Mouse (Mus musculus) liver, embryonic 12.5 days (tissue): Measurements from ENCODE around the gene Fstl3. TPM values are rescaled to one million over a fixed set of nuclear protein-coding genes. Genes with fewer than 3 reads are reported as not detected.
A peak's percentile ranks its signal among the peaks of the same experiment; 100 is the strongest.

Experiments
- ATAC-seq: fragments of 200-750 bp; cut with Nextera tagmentation; 2 replicates; pipeline ENCODE4 v1.8.0; 2017; ENCODE audit warnings: moderate number of reproducible peaks, mild to moderate bottlenecking, moderate library complexity
- H3K27ac ChIP-seq: fragments of 300-500 bp; sonication (generic); 2 replicates; pipeline ENCODE4 v1.5.1; 2016; ENCODE audit warnings: mild to moderate bottlenecking
- H3K27me3 ChIP-seq: fragments of 300-500 bp; sonication (generic); replicated peaks from 2 replicates; pipeline ENCODE4 v1.6.1; 2016; ENCODE audit warnings: mild to moderate bottlenecking, moderate library complexity
- H3K36me3 ChIP-seq: fragments of 300-500 bp; sonication (generic); 2 replicates; pipeline ENCODE4 v1.6.1; 2016; ENCODE audit warnings: mild to moderate bottlenecking, moderate library complexity
- H3K4me1 ChIP-seq: fragments of 300-500 bp; sonication (generic); 2 replicates; pipeline ENCODE4 v1.6.1; 2016
- H3K4me2 ChIP-seq: fragments of 300-500 bp; sonication (generic); 2 replicates; pipeline ENCODE4 v1.6.1; 2016; ENCODE audit warnings: mild to moderate bottlenecking, moderate library complexity
- H3K4me3 ChIP-seq: fragments of 300-500 bp; sonication (generic); 2 replicates; pipeline ENCODE4 v1.5.1; 2016; ENCODE audit warnings: mild to moderate bottlenecking, moderate library complexity
- H3K9ac ChIP-seq: fragments of 300-500 bp; sonication (generic); 2 replicates; pipeline ENCODE4 v1.6.1; 2016; ENCODE audit warnings: mild to moderate bottlenecking, moderate library complexity
- H3K9me3 ChIP-seq: fragments of 300-500 bp; sonication (generic); replicated peaks from 2 replicates; pipeline ENCODE4 v1.6.1; 2016; ENCODE audit warnings: mild to moderate bottlenecking, moderate library complexity
- WGBS: fragments of 180-500 bp; shearing (Covaris S2); methylation state at CpG from one replicate; pipeline ENCODE4 v1.1.7; 2016; ENCODE audit not compliant: insufficient replicate concordance; 5-methylcytosine and 5-hydroxymethylcytosine counted together
- polyA plus RNA-seq: library from polyadenylated mRNA; unstranded; fragments of >200 nt; fragmentation: Nextera tagmentation; extraction: Ambion mirVana; gene quantifications from 2 replicates; pipeline ENCODE4 v1.2.1, GENCODE M21; 2016

Gene Fstl3
- polyA plus RNA-seq, 1 experiment from 2014 or later: 0.80 TPM

- WGBS: 64% methylated on average over 8 of the region's 8 CpGs
- no peak overlapping the region for H3K4me3 ChIP-seq
- no peaks in the 10 kb centered on the region for H3K9me3 ChIP-seq
- ATAC-seq: no peak
- H3K27ac ChIP-seq: no peak overlapping the region
- H3K27me3 ChIP-seq: no peaks in the 10 kb centered on the region
- no peak overlapping the region for H3K4me2 ChIP-seq
- H3K9ac ChIP-seq: no peak overlapping the region
- H3K4me1 ChIP-seq: peaks cover 29% of the 10 kb centered on the region
- H3K36me3 ChIP-seq: peaks cover 5% of the 10 kb centered on the region; the same call in 1 of the 2 replicates
Observed at GRCm38 (mm10) chr10:79820277-79820676, 43.2 kb downstream of the Fstl3 start.

GRCm38 (mm10) chr10:79820782-79821181, 43.7 kb downstream of the Fstl3 start, which contains the start of gene Misp:
Gene Misp, plus strand, starts transcription at chr10:79820989.
- Histone ChIP-seq H3K4me2 (no peak within 1 kb of the TSS), H3K27me3 (no peaks in the 10 kb centered on the region), H3K4me3 (no peak within 1 kb of the TSS), H3K4me1 (peaks cover 29% of the 10 kb centered on the region), H3K9ac (no peak within 1 kb of the TSS), H3K27ac (no peak within 1 kb of the TSS), H3K36me3 (peaks cover 5% of the 10 kb centered on the region; the same call in 1 of the 2 replicates), H3K9me3 (no peaks in the 10 kb centered on the region)
- 55% methylated on average over 11 of the region's 11 CpGs for WGBS
- ATAC-seq: no peak

DNA sequence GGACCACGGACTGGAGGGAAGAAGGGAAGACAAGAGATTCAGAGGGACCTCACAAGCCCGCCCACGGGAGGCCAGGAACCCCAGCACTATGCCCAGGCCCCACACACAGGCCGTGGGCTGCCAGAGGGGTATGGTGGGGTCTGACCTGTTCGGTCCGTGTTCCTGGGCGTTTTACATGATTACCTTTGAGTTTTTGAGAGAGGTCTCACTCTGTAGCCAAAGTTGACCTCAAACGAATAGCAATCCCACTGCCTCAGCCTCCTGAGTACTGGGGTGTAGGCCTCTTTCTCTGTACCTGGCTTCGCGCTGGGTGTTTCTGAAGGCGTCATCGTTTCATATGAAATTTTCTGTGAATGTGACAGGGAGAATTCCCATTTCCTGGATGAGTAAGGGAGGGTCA, 44.7 kb downstream of the Fstl3 start:
- H3K36me3 ChIP-seq: peaks cover 5% of the 10 kb centered on the region; the same call in 1 of the 2 replicates
- H3K27ac ChIP-seq: no peak overlapping the region
- no peak overlapping the region for H3K4me3 ChIP-seq
- no peaks in the 10 kb centered on the region for H3K9me3 ChIP-seq
- H3K4me1 ChIP-seq: peaks cover 29% of the 10 kb centered on the region
- H3K4me2 ChIP-seq: no peak overlapping the region
- H3K27me3 ChIP-seq: no peaks in the 10 kb centered on the region
- no peak overlapping the region for H3K9ac ChIP-seq
- ATAC-seq: no peak
- WGBS: 76% methylated on average over 12 of the region's 12 CpGs

GRCm38 (mm10) chr10:79822372-79822771, 45.3 kb downstream of the Fstl3 start:
- H3K4me1 ChIP-seq: peaks cover 29% of the 10 kb centered on the region
- no peaks in the 10 kb centered on the region for H3K9me3 ChIP-seq
- peaks cover 5% of the 10 kb centered on the region; the same call in 1 of the 2 replicates for H3K36me3 ChIP-seq
- peak overlapping the region; percentile 10 for H3K4me2 ChIP-seq
- H3K27me3 ChIP-seq: 0 out of 2 replicates have a peak, but pooled peaks cover 3% of the 10 kb centered on the region
- H3K27ac ChIP-seq: no peak overlapping the region
- H3K4me3 ChIP-seq: no peak overlapping the region
- no peak for ATAC-seq
- WGBS: 52% methylated on average over 17 of the region's 17 CpGs
- H3K9ac ChIP-seq: no peak overlapping the region

GRCm38 (mm10) chr10:79823011-79823410, 45.9 kb downstream of the Fstl3 start:
- ATAC-seq: no peak
- Histone ChIP-seq H3K9ac (no peak overlapping the region), H3K27ac (no peak overlapping the region), H3K4me3 (no peak overlapping the region), H3K4me1 (peaks cover 29% of the 10 kb centered on the region), H3K27me3 (peaks cover 3% of the 10 kb centered on the region; the same call in 1 of the 2 replicates), H3K4me2 (no peak overlapping the region), H3K9me3 (no peaks in the 10 kb centered on the region), H3K36me3 (peaks cover 5% of the 10 kb centered on the region; the same call in 1 of the 2 replicates)
- WGBS: 62% methylated on average over 6 of the region's 6 CpGs

DNA sequence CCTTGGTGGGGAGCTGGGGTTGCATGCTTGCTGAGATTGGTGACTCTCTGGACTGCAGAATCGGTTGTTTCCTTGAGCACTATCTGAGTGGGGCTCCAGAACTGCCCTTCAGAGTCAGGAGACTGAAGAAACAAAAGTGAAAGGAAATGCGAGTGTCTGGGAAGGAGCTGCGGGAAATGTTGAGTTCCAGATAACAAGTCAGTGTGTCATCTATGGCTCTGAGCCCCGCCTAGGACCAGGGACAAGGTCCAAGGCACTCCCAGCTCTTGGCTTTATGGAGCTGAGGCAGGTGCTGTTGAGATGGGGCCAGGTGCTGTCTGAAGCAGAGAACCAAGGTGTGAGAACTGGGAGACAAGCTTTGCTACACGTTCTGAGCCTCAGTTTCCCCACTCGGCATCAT, 47.3 kb downstream of the Fstl3 start:
- H3K4me3 ChIP-seq: no peak overlapping the region

DNA sequence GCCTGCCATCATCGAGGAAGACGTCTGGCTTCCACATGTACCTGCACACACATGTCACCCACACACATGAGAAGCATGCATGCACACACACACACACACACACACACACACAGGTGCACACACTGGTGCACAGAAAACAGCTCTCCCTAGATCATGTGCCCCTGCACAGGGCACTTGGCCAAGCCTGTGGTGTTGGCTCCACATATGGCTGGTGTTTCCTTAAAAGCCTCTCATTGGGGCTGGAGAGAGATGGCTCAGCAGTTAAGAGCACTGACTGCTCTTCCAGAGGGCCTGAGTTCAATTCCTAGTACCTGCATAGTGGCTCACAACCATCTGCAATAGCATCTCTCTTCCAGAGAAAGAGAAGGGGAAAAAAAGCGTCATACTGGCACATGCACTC, 54.5 kb downstream of the Fstl3 start:
- 82% methylated on average over 3 of the region's 3 CpGs for WGBS
- ATAC-seq: no peak

More for the DNA sequence above, 47.3 kb downstream of the Fstl3 start:
- WGBS: 24% methylated on average over 6 of the region's 6 CpGs
- Histone ChIP-seq H3K4me2 (peak overlapping the region; percentile 40), H3K9ac (peak overlapping the region; percentile 31), H3K36me3 (peaks cover 5% of the 10 kb centered on the region; the same call in 1 of the 2 replicates), H3K27ac (no peak overlapping the region), H3K27me3 (peaks cover 3% of the 10 kb centered on the region; the same call in 1 of the 2 replicates), H3K9me3 (no peaks in the 10 kb centered on the region), H3K4me1 (peaks cover 26% of the 10 kb centered on the region)
- ATAC-seq: 0 out of 2 replicates have a peak, but pooled peaks have one; percentile 11

More for the DNA sequence above, 54.5 kb downstream of the Fstl3 start:
- Histone ChIP-seq H3K36me3 (no peaks in the 10 kb centered on the region), H3K9ac (no peak overlapping the region), H3K27ac (no peak overlapping the region), H3K27me3 (peaks cover 8% of the 10 kb centered on the region; the same call in 1 of the 2 replicates), H3K4me1 (peaks cover 6% of the 10 kb centered on the region; the same call in 1 of the 2 replicates), H3K4me2 (no peak overlapping the region), H3K4me3 (no peak overlapping the region), H3K9me3 (no peaks in the 10 kb centered on the region)

Other genes starting within 250 kb of the Fstl3 start
- 18.0 and 19.9 TPM in 2 replicates for gene Plpp2, start 243.5 kb upstream of the Fstl3 start, polyA plus RNA-seq
- 20.1 and 20.5 TPM in 2 replicates for gene Mier2, start 222.1 kb upstream of the Fstl3 start, polyA plus RNA-seq
- gene Theg, start 189.9 kb upstream of the Fstl3 start, polyA plus RNA-seq: not detected in 2 replicates
- gene C2cd4c, start 163.2 kb upstream of the Fstl3 start, polyA plus RNA-seq: not detected in 2 replicates
- 1.2 TPM in 2 replicates for gene Shc2, start 139.4 kb upstream of the Fstl3 start, polyA plus RNA-seq
- gene Odf3l2, start 131.5 kb upstream of the Fstl3 start, polyA plus RNA-seq: not detected in 2 replicates
- 0.32 and 0.54 TPM in 2 replicates for gene Madcam1, start 112.7 kb upstream of the Fstl3 start, polyA plus RNA-seq
- gene Tpgs1, start 107.9 kb upstream of the Fstl3 start, polyA plus RNA-seq: 30.4 and 34.2 TPM in 2 replicates
- 188 and 196 TPM in 2 replicates for gene Cdc34, start 95.1 kb upstream of the Fstl3 start, polyA plus RNA-seq
- gene Gzmm, start 88.3 kb upstream of the Fstl3 start, polyA plus RNA-seq: 0.26 and 0.41 TPM in 2 replicates
- gene Bsg, start 72.8 kb upstream of the Fstl3 start, polyA plus RNA-seq: 1,008 and 1,045 TPM in 2 replicates
- 0.11 TPM in 1 of 2 replicates, not detected in the other for gene Hcn2, start 60.6 kb upstream of the Fstl3 start, polyA plus RNA-seq
- gene Polrmt, start 30.7 kb upstream of the Fstl3 start, polyA plus RNA-seq: 28.3 and 30.1 TPM in 2 replicates
- 0.11 and 0.13 TPM in 2 replicates for gene Fgf22, start 22.2 kb upstream of the Fstl3 start, polyA plus RNA-seq
- gene Rnf126, start 10.3 kb upstream of the Fstl3 start, polyA plus RNA-seq: 79.6 and 80.4 TPM in 2 replicates
- 1.4 and 2.2 TPM in 2 replicates for gene Prss57, start 13.7 kb downstream of the Fstl3 start, polyA plus RNA-seq
- 12.4 and 13.2 TPM in 2 replicates for gene Palm, start 16.3 kb downstream of the Fstl3 start, polyA plus RNA-seq
- 0.49 and 0.54 TPM in 2 replicates for gene Misp, start 43.7 kb downstream of the Fstl3 start, polyA plus RNA-seq
- gene Ptbp1, start 77.2 kb downstream of the Fstl3 start, polyA plus RNA-seq: 207 and 211 TPM in 2 replicates
- gene Prtn3, start 97.2 kb downstream of the Fstl3 start, polyA plus RNA-seq: 38.4 and 38.6 TPM in 2 replicates
- 8.2 and 10.0 TPM in 2 replicates for gene Plppr3, start 97.4 kb downstream of the Fstl3 start, polyA plus RNA-seq
- gene Elane, start 109.0 kb downstream of the Fstl3 start, polyA plus RNA-seq: 12.1 and 15.4 TPM in 2 replicates
- not detected in 2 replicates for gene Cfd, start 113.6 kb downstream of the Fstl3 start, polyA plus RNA-seq
- 26.6 and 27.4 TPM in 2 replicates for gene Med16, start 131.7 kb downstream of the Fstl3 start, polyA plus RNA-seq
- gene Gm26602, start 133.6 kb downstream of the Fstl3 start, polyA plus RNA-seq: 0.98 and 11.0 TPM in 2 replicates
- 0.35 and 0.43 TPM in 2 replicates for gene Kiss1r, start 139.7 kb downstream of the Fstl3 start, polyA plus RNA-seq
- 67.5 and 74.1 TPM in 2 replicates for gene R3hdm4, start 143.9 kb downstream of the Fstl3 start, polyA plus RNA-seq
- 5.6 and 6.4 TPM in 2 replicates for gene Arid3a, start 149.8 kb downstream of the Fstl3 start, polyA plus RNA-seq
- gene Wdr18, start 182.9 kb downstream of the Fstl3 start, polyA plus RNA-seq: 99.9 and 114 TPM in 2 replicates
- 0.14 TPM in 2 replicates for gene Grin3b, start 193.4 kb downstream of the Fstl3 start, polyA plus RNA-seq
- gene Tmem259, start 207.1 kb downstream of the Fstl3 start, polyA plus RNA-seq: 17.2 and 17.5 TPM in 2 replicates
- gene Cnn2, start 211.3 kb downstream of the Fstl3 start, polyA plus RNA-seq: 68.2 and 75.4 TPM in 2 replicates
- 10.5 and 12.1 TPM in 2 replicates for gene Abca7, start 219.2 kb downstream of the Fstl3 start, polyA plus RNA-seq
- gene Arhgap45, start 239.4 kb downstream of the Fstl3 start, polyA plus RNA-seq: 22.3 and 22.8 TPM in 2 replicates